10 mouse cellular contexts compared by ENCODE assay signal in genomic region chr5:36726387-36726801, GRCm38 (mm10). TPM values are rescaled to one million over a fixed set of nuclear protein-coding genes. Genes with fewer than 3 reads are reported as not detected.
DNase-seq lines count a peak whose midpoint lies in the region; ATAC-seq and TF ChIP-seq lines count a peak whose summit lies in the region.
"Had no signal": no experiment of that assay in that cellular context is flagged by ENCODE, and none has a peak within 500 bp of the region (broad histone marks: within the 10 kb centered on the region; RNA-seq: fewer than 3 reads in every experiment).

No protein-coding gene starts in this region.

- H3K4me1 ChIP-seq in intestine, embryonic 15.5 days (replicated peaks) = peaks cover 10% of the 10 kb centered on the region
- peaks cover 51% of the 10 kb centered on the region for H3K4me1 ChIP-seq in liver, postnatal 0 days (ENCODE audit: insufficient read depth)

- peak; percentile 87 for ATAC-seq in intestine, embryonic 15.5 days
- ATAC-seq in liver, postnatal 0 days = peak; percentile 65

- H3K9ac ChIP-seq in intestine, embryonic 15.5 days = no peak overlapping the region
- H3K9ac ChIP-seq in liver, postnatal 0 days (replicated peaks) = peak overlapping the region; percentile 48

- no peaks in the 10 kb centered on the region for H3K9me3 ChIP-seq in intestine, embryonic 15.5 days
- H3K9me3 ChIP-seq in liver, postnatal 0 days (ENCODE audit: low read length) = no peaks in the 10 kb centered on the region

- no peak for TF ChIP-seq CTCF in liver, postnatal 0 days (IDR thresholded peaks at IDR 0.05; ENCODE audit: low read depth)

- peak; percentile 59 to 87 for DNase-seq in adrenal gland, adult (ENCODE audit: inconsistent age in 2 of 2, low spot score in 1 of 2)
- no peak for DNase-seq in adrenal gland, postnatal 4 days (ENCODE audit: low spot score in 2 of 2)
- DNase-seq in A20 (ENCODE audit: low read depth, low spot score) = peak; percentile 85
- peak; percentile 56 for DNase-seq in liver, postnatal 0 days
- DNase-seq in left cerebral cortex, postnatal 25 days (ENCODE audit: low spot score in 2 of 2) = no peak
- no peak for DNase-seq in retina, embryonic 14.5 days (ENCODE audit: low spot score)
- DNase-seq in c-Kit-positive CD71-positive TER-119-positive erythroid progenitor cells, embryonic 14.5 days (ENCODE audit: low spot score) = no peak
- DNase-seq: layer of hippocampus, postnatal 36 days had no signal

- intact Hi-C loops in left cerebral cortex, postnatal 25 days (cut with DNase I) = no loop called here

- peak overlapping the region; percentile 60; the same call in 1 of the 2 replicates for H3K27ac ChIP-seq in intestine, embryonic 15.5 days
- H3K27ac ChIP-seq in liver, postnatal 0 days (ENCODE audit: low read depth) = peak overlapping the region; percentile 93

- H3K36me3 ChIP-seq in intestine, embryonic 15.5 days = no peaks in the 10 kb centered on the region
- H3K36me3 ChIP-seq in liver, postnatal 0 days (replicated peaks; ENCODE audit: insufficient read depth, low read length) = no peaks in the 10 kb centered on the region

- H3K4me3 ChIP-seq in intestine, embryonic 15.5 days (replicated peaks) = no peak overlapping the region
- peak overlapping the region; percentile 21 for H3K4me3 ChIP-seq in liver, postnatal 0 days (ENCODE audit: low read depth, low read length)
- H3K4me3 ChIP-seq: erythroblast, embryonic 14.5 days had no signal

- TF ChIP-seq EP300 in liver, postnatal 0 days (IDR thresholded peaks at IDR 0.05; ENCODE audit: low read depth) = peak; percentile 68

- 40% methylated on average over 9 of the region's 9 CpGs for WGBS in intestine, embryonic 15.5 days
- WGBS in liver, postnatal 0 days (ENCODE audit: insufficient replicate concordance) = 46% methylated on average over 9 of the region's 9 CpGs

- peak overlapping the region; percentile 17 for H3K4me2 ChIP-seq in intestine, embryonic 15.5 days (replicated peaks)
- peak overlapping the region; percentile 59 for H3K4me2 ChIP-seq in liver, postnatal 0 days (ENCODE audit: low read depth, low read length)

- H3K27me3 ChIP-seq in intestine, embryonic 15.5 days (replicated peaks) = no peaks in the 10 kb centered on the region
- H3K27me3 ChIP-seq in liver, postnatal 0 days (ENCODE audit: insufficient read depth, low read length) = no peaks in the 10 kb centered on the region

RNA-seq across cellular contexts. Expression of gene Bloc1s4, which starts 22.1 kb away (rescaled TPM):
- total RNA-seq in adrenal gland, postnatal 4 days (2021) = 10 to 100 TPM; 25.7 to 27.5 TPM
- polyA plus RNA-seq in intestine, embryonic 15.5 days (2015; fragmentation: Nextera tagmentation; extraction: Ambion mirVana) = 21.8 and 23.5 TPM in 2 replicates
- polyA plus RNA-seq in liver, postnatal 0 days (2015; fragmentation: Nextera tagmentation; extraction: Ambion mirVana) = 14.6 and 17.9 TPM in 2 replicates
- 10 to 100 TPM; 16.0 to 21.3 TPM for total RNA-seq in left cerebral cortex, postnatal 25 days (2021)

RNA-seq across cellular contexts. Expression of gene D5Ertd579e, which starts 30.6 kb away (rescaled TPM):
- total RNA-seq in adrenal gland, postnatal 4 days (2021) = 10 to 100 TPM; 55.2 to 62.3 TPM
- polyA plus RNA-seq in intestine, embryonic 15.5 days (2015; fragmentation: Nextera tagmentation; extraction: Ambion mirVana) = 15.6 and 16.7 TPM in 2 replicates
- 15.9 and 18.5 TPM in 2 replicates for polyA plus RNA-seq in liver, postnatal 0 days (2015; fragmentation: Nextera tagmentation; extraction: Ambion mirVana)
- total RNA-seq in left cerebral cortex, postnatal 25 days (2021) = 10 to 100 TPM; 91.8 to 97.9 TPM

Comparison
In these comparisons a context has a peak if more than half of its experiments do, and no peak if none do; other contexts are left out.
1. DNase-seq: peak in adrenal gland, adult (2 of 2), A20 (single experiment) and liver, postnatal 0 days (single experiment); none in adrenal gland, postnatal 4 days (0 of 2), left cerebral cortex, postnatal 25 days (0 of 2), retina, embryonic 14.5 days (single experiment) and c-Kit-positive CD71-positive TER-119-positive erythroid progenitor cells, embryonic 14.5 days (single experiment).